Mouse (Mus musculus) left cerebral cortex, adult 18-20 months (tissue): ENCODE data around the gene Zfp992. TPM values are rescaled to one million over a fixed set of nuclear protein-coding genes. Genes with fewer than 3 reads are reported as not detected.
"Not testable (repeated sequence)": the region's sequence is repeated elsewhere in the genome, so short reads cannot be mapped to it uniquely, and the experiment has no call there.

ENCODE experiments used
- DNase-seq, 2 experiments: peaks; one replicate each; pipeline ENCODE4 v3.0.0; 2021 to 2022; ENCODE audit warnings: low spot score in 2 of 2, mixed read lengths in 1 of 2
- total RNA-seq, 2 experiments: library from RNA; stranded (reverse); gene quantifications; 2 replicates each; pipeline ENCODE4 v1.2.3; 2021

The Zfp992 gene
- total RNA-seq, 2 experiments from 2014 or later = 2.5 to 3.2 TPM

GRCm38 (mm10) chr4:146517150-146517549 lies 68.3 kb downstream of the Zfp992 start:
- DNase-seq = not testable (repeated sequence)

Other genes starting within 250 kb of the Zfp992 start
- gene Zfp981, start 53.0 kb downstream of the Zfp992 start, total RNA-seq = under 1 TPM; 0.12 to 0.23 TPM
- gene Zfp993, start 161.9 kb downstream of the Zfp992 start, total RNA-seq = 1 to 10 TPM; 2.8 to 5.5 TPM